Comparison of ENCODE assay signal across 9 mouse cellular contexts in genomic region chr3:108257831-108258500, GRCm38 (mm10). TPM values are rescaled to one million over a fixed set of nuclear protein-coding genes. Genes with fewer than 3 reads are reported as not detected.
DNase-seq lines count a peak whose midpoint lies in the region; ATAC-seq and TF ChIP-seq lines count a peak whose summit lies in the region.
"Had no signal": no experiment of that assay in that cellular context is flagged by ENCODE, and none has a peak within 500 bp of the region (broad histone marks: within the 10 kb centered on the region; RNA-seq: fewer than 3 reads in every experiment).

No protein-coding gene starts in this region.

- H3K9ac ChIP-seq in liver, adult 2 months (ENCODE audit: low read depth, low read length): no peak overlapping the region
- H3K9ac ChIP-seq in intestine, embryonic 16.5 days (ENCODE audit: low read depth, low read length): peak overlapping the region; percentile 93
- peak overlapping the region; percentile 69 for H3K9ac ChIP-seq in neural tube, embryonic 14.5 days (replicated peaks; ENCODE audit: low read depth, low read length)

- peaks cover 15% of the 10 kb centered on the region; the same call in 1 of the 2 replicates for H3K79me2 ChIP-seq in liver, adult 2 months (ENCODE audit: control insufficient read depth, insufficient read depth, low read length)

- peaks cover 8% of the 10 kb centered on the region for H3K36me3 ChIP-seq in liver, adult 2 months (ENCODE audit: control insufficient read depth, insufficient read depth, low read length)
- 0 out of 2 replicates have a peak, but pooled peaks cover 4% of the 10 kb centered on the region for H3K36me3 ChIP-seq in intestine, embryonic 16.5 days (ENCODE audit: control insufficient read depth, insufficient read depth, low read length)
- H3K36me3 ChIP-seq in neural tube, embryonic 14.5 days (ENCODE audit: control insufficient read depth, insufficient read depth, low read length): peaks cover 4% of the 10 kb centered on the region

- H3K4me2 ChIP-seq in intestine, embryonic 16.5 days (ENCODE audit: low read depth, low read length): peak overlapping the region; percentile 81
- H3K4me2 ChIP-seq in neural tube, embryonic 14.5 days (ENCODE audit: low read depth, low read length): peak overlapping the region; percentile 49

- H3K27ac ChIP-seq in liver, adult 2 months (replicated peaks; ENCODE audit: insufficient read depth, low read depth, low read length): no peak overlapping the region; the same call in 1 of the 2 replicates
- no peak overlapping the region for H3K27ac ChIP-seq in cortical plate, adult 2 months (ENCODE audit: insufficient read depth, low read length)
- H3K27ac ChIP-seq in intestine, embryonic 16.5 days (ENCODE audit: low read length): no peak overlapping the region
- H3K27ac ChIP-seq in neural tube, embryonic 14.5 days (ENCODE audit: low read depth, low read length): no peak overlapping the region

- no peaks in the 10 kb centered on the region for H3K9me3 ChIP-seq in intestine, embryonic 16.5 days (ENCODE audit: control insufficient read depth, low read length)
- no peaks in the 10 kb centered on the region for H3K9me3 ChIP-seq in neural tube, embryonic 14.5 days (ENCODE audit: control insufficient read depth, low read length)

- WGBS in liver, adult 2 months: 15% methylated on average over 3 of the region's 3 CpGs
- WGBS in intestine, embryonic 16.5 days: 67% methylated on average over 3 of the region's 3 CpGs
- WGBS in neural tube, embryonic 14.5 days: 79% methylated on average over 3 of the region's 3 CpGs

- peaks cover 7% of the 10 kb centered on the region for H3K4me1 ChIP-seq in liver, adult 2 months (ENCODE audit: control insufficient read depth, insufficient read depth, low read length)
- H3K4me1 ChIP-seq in cortical plate, adult 2 months (ENCODE audit: control insufficient read depth, insufficient read depth, low read length): peaks cover 2% of the 10 kb centered on the region
- peaks cover 8% of the 10 kb centered on the region for H3K4me1 ChIP-seq in intestine, embryonic 16.5 days (ENCODE audit: control insufficient read depth, insufficient read depth, low read length)
- H3K4me1 ChIP-seq in neural tube, embryonic 14.5 days (ENCODE audit: control insufficient read depth, insufficient read depth, low read length): peaks cover 15% of the 10 kb centered on the region

- peak; percentile 54 for DNase-seq in liver, adult 2 months (ENCODE audit: extremely low read depth, low read depth, low spot score)
- DNase-seq in liver: no peak
- no peak for DNase-seq in cerebellum, postnatal 14 days
- DNase-seq in right cerebral cortex, postnatal 4 days: no peak
- DNase-seq in right cerebral cortex, postnatal 36 days (ENCODE audit: low spot score in 2 of 2): no peak

- no peak for TF ChIP-seq CTCF in liver, adult 2 months (IDR thresholded peaks at IDR 0.05; ENCODE audit: low read depth, low read length)
- TF ChIP-seq CTCF in cortical plate, adult 2 months (IDR thresholded peaks at IDR 0.05; ENCODE audit: extremely low read depth, insufficient read depth, low read length): no peak

- TF ChIP-seq POLR2A in liver, adult 2 months (IDR thresholded peaks at IDR 0.05; ENCODE audit: extremely low read depth, insufficient read depth, low read length): no peak
- no peak for TF ChIP-seq POLR2A in cortical plate, adult 2 months (IDR thresholded peaks at IDR 0.05; ENCODE audit: extremely low read depth, insufficient read depth, low read length)

- no peaks in the 10 kb centered on the region for H3K27me3 ChIP-seq in liver, adult 2 months (ENCODE audit: control insufficient read depth, insufficient read depth, low read length)
- no peaks in the 10 kb centered on the region for H3K27me3 ChIP-seq in intestine, embryonic 16.5 days (replicated peaks; ENCODE audit: control insufficient read depth, insufficient read depth, low read length)
- H3K27me3 ChIP-seq in neural tube, embryonic 14.5 days (ENCODE audit: control insufficient read depth, insufficient read depth, low read length): no peaks in the 10 kb centered on the region

- ATAC-seq in intestine, embryonic 16.5 days: no peak
- no peak for ATAC-seq in neural tube, embryonic 14.5 days (ENCODE audit: low read depth)

- H3K4me3 ChIP-seq in liver, adult 2 months (ENCODE audit: insufficient read depth, low read depth, low read length): peak overlapping the region; percentile 97
- peak overlapping the region; percentile 41 for H3K4me3 ChIP-seq in cortical plate, adult 2 months (ENCODE audit: insufficient read depth, low read length)
- peak overlapping the region; percentile 97 for H3K4me3 ChIP-seq in intestine, embryonic 16.5 days (ENCODE audit: low read length)
- peak overlapping the region; percentile 63 for H3K4me3 ChIP-seq in neural tube, embryonic 14.5 days (ENCODE audit: low read depth, low read length)

RNA-seq across cellular contexts. Expression of gene Psma5, which starts 1.2 kb away (rescaled TPM):
- 85.9 and 86.7 TPM in 2 replicates for total RNA-seq in liver, adult 2 months (2014; rRNA removed)
- polyA plus RNA-seq in liver, adult 2 months (2012; rRNA removed): 40.5 and 46.4 TPM in 2 replicates
- polyA plus RNA-seq in cortical plate, adult 2 months (2012; rRNA removed): 114 and 121 TPM in 2 replicates
- polyA plus RNA-seq in intestine, embryonic 16.5 days (2015; fragmentation: Nextera tagmentation; extraction: Ambion mirVana): 249 and 278 TPM in 2 replicates
- polyA plus RNA-seq in neural tube, embryonic 14.5 days (2014; fragmentation: Nextera tagmentation; extraction: Ambion mirVana): 243 TPM in 2 replicates

RNA-seq across cellular contexts. Expression of gene Sort1, which starts 25.9 kb away (rescaled TPM):
- 6.5 and 10.5 TPM in 2 replicates for total RNA-seq in liver, adult 2 months (2014; rRNA removed)
- polyA plus RNA-seq in liver, adult 2 months (2012; rRNA removed): 5.1 and 8.3 TPM in 2 replicates
- 197 and 198 TPM in 2 replicates for polyA plus RNA-seq in cortical plate, adult 2 months (2012; rRNA removed)
- polyA plus RNA-seq in intestine, embryonic 16.5 days (2015; fragmentation: Nextera tagmentation; extraction: Ambion mirVana): 3.7 and 4.3 TPM in 2 replicates
- 19.4 and 26.7 TPM in 2 replicates for polyA plus RNA-seq in neural tube, embryonic 14.5 days (2014; fragmentation: Nextera tagmentation; extraction: Ambion mirVana)

RNA-seq across cellular contexts. Expression of gene Sypl2, which starts 31.5 kb away (rescaled TPM):
- total RNA-seq in liver, adult 2 months (2014; rRNA removed): 0.09 TPM in 1 of 2 replicates, not detected in the other
- polyA plus RNA-seq in liver, adult 2 months (2012; rRNA removed): 0.06 and 0.09 TPM in 2 replicates
- 2.1 and 2.7 TPM in 2 replicates for polyA plus RNA-seq in cortical plate, adult 2 months (2012; rRNA removed)
- 0.24 and 0.28 TPM in 2 replicates for polyA plus RNA-seq in intestine, embryonic 16.5 days (2015; fragmentation: Nextera tagmentation; extraction: Ambion mirVana)
- polyA plus RNA-seq in neural tube, embryonic 14.5 days (2014; fragmentation: Nextera tagmentation; extraction: Ambion mirVana): 0.14 and 0.32 TPM in 2 replicates
- total RNA-seq: neutrophil, adult 5-6 weeks had no signal

RNA-seq across cellular contexts. Expression of gene Atxn7l2, which starts 47.2 kb away (rescaled TPM):
- 0.28 and 0.34 TPM in 2 replicates for total RNA-seq in liver, adult 2 months (2014; rRNA removed)
- polyA plus RNA-seq in liver, adult 2 months (2012; rRNA removed): 1.7 and 2.0 TPM in 2 replicates
- 36.5 and 43.0 TPM in 2 replicates for polyA plus RNA-seq in cortical plate, adult 2 months (2012; rRNA removed)
- polyA plus RNA-seq in intestine, embryonic 16.5 days (2015; fragmentation: Nextera tagmentation; extraction: Ambion mirVana): 9.7 and 10.5 TPM in 2 replicates
- 22.0 and 24.0 TPM in 2 replicates for polyA plus RNA-seq in neural tube, embryonic 14.5 days (2014; fragmentation: Nextera tagmentation; extraction: Ambion mirVana)

RNA-seq across cellular contexts. Expression of gene Cyb561d1, which starts 57.0 kb away (rescaled TPM):
- 2.1 and 2.4 TPM in 2 replicates for total RNA-seq in liver, adult 2 months (2014; rRNA removed)
- polyA plus RNA-seq in liver, adult 2 months (2012; rRNA removed): 3.8 and 4.1 TPM in 2 replicates
- 15.0 and 16.9 TPM in 2 replicates for polyA plus RNA-seq in cortical plate, adult 2 months (2012; rRNA removed)
- 4.2 and 4.7 TPM in 2 replicates for polyA plus RNA-seq in intestine, embryonic 16.5 days (2015; fragmentation: Nextera tagmentation; extraction: Ambion mirVana)
- polyA plus RNA-seq in neural tube, embryonic 14.5 days (2014; fragmentation: Nextera tagmentation; extraction: Ambion mirVana): 2.0 and 2.3 TPM in 2 replicates

Comparison
In these comparisons a context has a peak if more than half of its experiments do, and no peak if none do; other contexts are left out.
1. H3K4me3 ChIP-seq: peak in every context shown above with its lines; median percentile 97 in liver, adult 2 months; 97 in intestine, embryonic 16.5 days; 63 in neural tube, embryonic 14.5 days; 41 in cortical plate, adult 2 months.